Comparison of ENCODE assay signal across 10 mouse cellular contexts in genomic region chr12:109830303-109831020, GRCm38 (mm10).
DNase-seq lines count a peak whose midpoint lies in the region; ATAC-seq lines count a peak whose summit lies in the region.
"Had no signal": no experiment of that assay in that cellular context is flagged by ENCODE, and none has a peak within 500 bp of the region (broad histone marks: within the 10 kb centered on the region; RNA-seq: fewer than 3 reads in every experiment).

No protein-coding gene starts in this region.

- no peaks in the 10 kb centered on the region for H3K27me3 ChIP-seq in heart, embryonic 15.5 days
- H3K27me3 ChIP-seq in lung, embryonic 16.5 days (ENCODE audit: control insufficient read depth, insufficient read depth, low read depth, low read length) = no peaks in the 10 kb centered on the region
- H3K27me3 ChIP-seq: embryonic facial prominence, embryonic 15.5 days; neural tube, embryonic 13.5 days had no signal

- no peaks in the 10 kb centered on the region for H3K4me1 ChIP-seq in heart, embryonic 15.5 days (replicated peaks)
- H3K4me1 ChIP-seq in lung, embryonic 16.5 days (replicated peaks; ENCODE audit: control insufficient read depth, insufficient read depth, low read length) = no peaks in the 10 kb centered on the region
- H3K4me1 ChIP-seq: embryonic facial prominence, embryonic 15.5 days had no signal

- no peaks in the 10 kb centered on the region for H3K9me3 ChIP-seq in heart, embryonic 15.5 days (replicated peaks)
- no peaks in the 10 kb centered on the region for H3K9me3 ChIP-seq in lung, embryonic 16.5 days (ENCODE audit: control insufficient read depth, low read length)
- H3K9me3 ChIP-seq: embryonic facial prominence, embryonic 15.5 days; neural tube, embryonic 13.5 days had no signal

- WGBS in heart, embryonic 15.5 days = 42% methylated on average over 16 of the region's 16 CpGs
- WGBS in lung, embryonic 16.5 days = 29% methylated on average over 16 of the region's 16 CpGs

- H3K4me3 ChIP-seq in heart, embryonic 15.5 days = no peak overlapping the region
- H3K4me3 ChIP-seq in lung, embryonic 16.5 days (ENCODE audit: low read length) = no peak overlapping the region
- H3K4me3 ChIP-seq: embryonic facial prominence, embryonic 15.5 days; neural tube, embryonic 13.5 days had no signal

- ATAC-seq in frontal cortex, adult (ENCODE audit: low TSS enrichment) = no peak
- ATAC-seq in heart, embryonic 15.5 days (replicated peaks; ENCODE audit: insufficient number of reproducible peaks, insufficient read depth, low FRiP score, low read depth) = peak; percentile 53; the same call in 1 of the 2 replicates
- peak; percentile 51; the same call in 1 of the 2 replicates for ATAC-seq in lung, embryonic 16.5 days (ENCODE audit: low read depth)
- no peak for ATAC-seq in CD4-positive, CD25-positive, alpha-beta regulatory T cell, adult 4 months

- no peak overlapping the region for H3K9ac ChIP-seq in heart, embryonic 15.5 days
- H3K9ac ChIP-seq in lung, embryonic 16.5 days (ENCODE audit: low read length) = no peak overlapping the region
- H3K9ac ChIP-seq: embryonic facial prominence, embryonic 15.5 days; neural tube, embryonic 13.5 days had no signal

- no peak overlapping the region for H3K27ac ChIP-seq in heart, embryonic 15.5 days
- H3K27ac ChIP-seq in lung, embryonic 16.5 days (ENCODE audit: low read length) = no peak overlapping the region
- H3K27ac ChIP-seq: embryonic facial prominence, embryonic 15.5 days; neural tube, embryonic 13.5 days had no signal

- no peak overlapping the region for H3K4me2 ChIP-seq in heart, embryonic 15.5 days
- no peak overlapping the region for H3K4me2 ChIP-seq in lung, embryonic 16.5 days (ENCODE audit: low read depth, low read length)
- H3K4me2 ChIP-seq: embryonic facial prominence, embryonic 15.5 days; neural tube, embryonic 13.5 days had no signal

- DNase-seq in frontal cortex, postnatal 14 days (ENCODE audit: low spot score in 2 of 2) = peak; percentile 20 to 35
- peak; percentile 51 for DNase-seq in ovary, postnatal 36 days (ENCODE audit: low spot score)
- no peak for DNase-seq in ovary, postnatal 10 days (ENCODE audit: low spot score)
- no peak for DNase-seq in spleen, postnatal 10 days (ENCODE audit: low spot score in 2 of 2)

- no peaks in the 10 kb centered on the region for H3K36me3 ChIP-seq in heart, embryonic 15.5 days
- H3K36me3 ChIP-seq in lung, embryonic 16.5 days (ENCODE audit: control insufficient read depth, insufficient read depth, low read length) = no peaks in the 10 kb centered on the region
- H3K36me3 ChIP-seq: embryonic facial prominence, embryonic 15.5 days; neural tube, embryonic 13.5 days had no signal

Comparison
In these comparisons a context has a peak if more than half of its experiments do, and no peak if none do; other contexts are left out.
1. DNase-seq: peak in frontal cortex, postnatal 14 days (2 of 2) and ovary, postnatal 36 days (single experiment); none in ovary, postnatal 10 days (single experiment) and spleen, postnatal 10 days (0 of 2).
2. ATAC-seq: peak in heart, embryonic 15.5 days (single experiment) and lung, embryonic 16.5 days (single experiment); none in frontal cortex, adult (single experiment) and CD4-positive, CD25-positive, alpha-beta regulatory T cell, adult 4 months (single experiment).